Mouse (Mus musculus) brown adipose tissue, adult 24 weeks (tissue): Measurements from ENCODE around the gene Cort. TPM values are rescaled to one million over a fixed set of nuclear protein-coding genes. Genes with fewer than 3 reads are reported as not detected.
A peak's percentile ranks its signal among the peaks of the same experiment; 100 is the strongest.

Experiments used
- H3K27ac ChIP-seq: fragments of 200-500 bp; replicated peaks from 2 replicates; pipeline ENCODE4 v1.5.1; 2012; ENCODE audit warnings: low read depth, mild to moderate bottlenecking, low read length
- H3K4me1 ChIP-seq: fragments of 200-500 bp; 2 replicates; pipeline ENCODE4 v1.6.1; 2012; ENCODE audit warnings: low read length, mixed read lengths; ENCODE audit not compliant: control insufficient read depth, insufficient read depth, insufficient read length
- H3K4me3 ChIP-seq: fragments of 200-500 bp; 2 replicates; pipeline ENCODE4 v1.5.1; 2012; ENCODE audit warnings: low read depth, mild to moderate bottlenecking, low read length, moderate library complexity; ENCODE audit not compliant: insufficient read depth
- polyA plus RNA-seq: library from polyadenylated mRNA; stranded (reverse); fragments of >200 nt; gene quantifications from 2 replicates; pipeline ENCODE4 v1.2.4, GENCODE M21; 2012; ENCODE audit not compliant: missing spikeins, insufficient read depth, insufficient read length

Cort gene
- polyA plus RNA-seq, 1 experiment, result not detected

- Histone ChIP-seq H3K27ac (no peak overlapping the region), H3K4me1 (peaks cover 2% of the 10 kb centered on the region; the same call in 1 of the 2 replicates), H3K4me3 (no peak overlapping the region)
Measured at GRCm38 (mm10) chr4:149157415-149157973, 30.9 kb upstream of the Cort start.

- Histone ChIP-seq H3K4me1 (peaks cover 2% of the 10 kb centered on the region; the same call in 1 of the 2 replicates), H3K4me3 (no peak overlapping the region)
Measured at GRCm38 (mm10) chr4:149155711-149156110, 29.1 kb upstream of the Cort start.

GRCm38 (mm10) chr4:149154859-149155258 is 28.3 kb upstream of the Cort start:
- no peak overlapping the region for H3K4me3 ChIP-seq
- H3K4me1 ChIP-seq, result peaks cover 7% of the 10 kb centered on the region
- no peak overlapping the region for H3K27ac ChIP-seq

More at GRCm38 (mm10) chr4:149155711-149156110, 29.1 kb upstream of the Cort start:
- peak overlapping the region; percentile 28; the same call in 1 of the 2 replicates for H3K27ac ChIP-seq

GRCm38 (mm10) chr4:149150721-149151120 is 24.2 kb upstream of the Cort start:
- Histone ChIP-seq H3K27ac (0 out of 2 replicates have a peak overlapping the region, but pooled peaks have one; percentile 13), H3K4me1 (peaks cover 5% of the 10 kb centered on the region; the same call in 1 of the 2 replicates), H3K4me3 (no peak overlapping the region)

GRCm38 (mm10) chr4:149150256-149150655 is 23.7 kb upstream of the Cort start:
- peaks cover 5% of the 10 kb centered on the region; the same call in 1 of the 2 replicates for H3K4me1 ChIP-seq
- H3K4me3 ChIP-seq, result no peak overlapping the region
- peak overlapping the region; percentile 19; the same call in 1 of the 2 replicates for H3K27ac ChIP-seq

GRCm38 (mm10) chr4:149149611-149150010 is 23.0 kb upstream of the Cort start:
- Histone ChIP-seq H3K4me1 (peaks cover 5% of the 10 kb centered on the region; the same call in 1 of the 2 replicates), H3K4me3 (no peak overlapping the region), H3K27ac (no peak overlapping the region)

- Histone ChIP-seq H3K4me3 (no peak overlapping the region), H3K4me1 (peaks cover 5% of the 10 kb centered on the region; the same call in 1 of the 2 replicates), H3K27ac (no peak overlapping the region)
Measured at GRCm38 (mm10) chr4:149149196-149149595, 22.6 kb upstream of the Cort start.

- Histone ChIP-seq H3K27ac (no peak overlapping the region), H3K4me3 (no peak overlapping the region), H3K4me1 (peaks cover 5% of the 10 kb centered on the region; the same call in 1 of the 2 replicates)
Measured at GRCm38 (mm10) chr4:149148084-149148483, 21.5 kb upstream of the Cort start.

GRCm38 (mm10) chr4:149147528-149147927 is 21.0 kb upstream of the Cort start:
- H3K4me3 ChIP-seq, result no peak overlapping the region
- no peak overlapping the region for H3K27ac ChIP-seq
- H3K4me1 ChIP-seq, result peaks cover 5% of the 10 kb centered on the region; the same call in 1 of the 2 replicates

- no peak overlapping the region for H3K27ac ChIP-seq
- no peak overlapping the region for H3K4me3 ChIP-seq
- H3K4me1 ChIP-seq, result peaks cover under 1% of the 10 kb centered on the region; the same call in 1 of the 2 replicates
Measured at GRCm38 (mm10) chr4:149145151-149145550, 18.6 kb upstream of the Cort start.

- no peaks in the 10 kb centered on the region for H3K4me1 ChIP-seq
- no peak overlapping the region for H3K27ac ChIP-seq
- no peak overlapping the region for H3K4me3 ChIP-seq
Measured at GRCm38 (mm10) chr4:149144459-149144858, 17.9 kb upstream of the Cort start.

- Histone ChIP-seq H3K4me3 (no peak overlapping the region), H3K4me1 (no peaks in the 10 kb centered on the region), H3K27ac (no peak overlapping the region)
Measured at GRCm38 (mm10) chr4:149143594-149143993, 17.0 kb upstream of the Cort start.

GRCm38 (mm10) chr4:149138515-149138914 is 12.0 kb upstream of the Cort start:
- Histone ChIP-seq H3K4me1 (no peaks in the 10 kb centered on the region), H3K27ac (no peak overlapping the region), H3K4me3 (no peak overlapping the region)

GRCm38 (mm10) chr4:149136982-149137770 is 10.6 kb upstream of the Cort start, which contains the start of gene Cenps:
TSS of gene Cenps (minus strand) at chr4:149137629.
- Histone ChIP-seq H3K4me3 (peak within 1 kb of the TSS; percentile 90), H3K4me1 (no peaks in the 10 kb centered on the region), H3K27ac (no peak within 1 kb of the TSS)

GRCm38 (mm10) chr4:149136116-149136850 is 9.7 kb upstream of the Cort start:
- Histone ChIP-seq H3K27ac (no peak overlapping the region), H3K4me1 (no peaks in the 10 kb centered on the region), H3K4me3 (peak overlapping the region; percentile 90; the same call in 1 of the 2 replicates)
